Mouse (Mus musculus) ovary, postnatal 10 days (tissue): ENCODE data around the gene Pltp.
"Not testable (repeated sequence)": the region's sequence is repeated elsewhere in the genome, so short reads cannot be mapped to it uniquely, and the experiment has no call there.

Experiments used
- DNase-seq: peaks from one replicate; pipeline ENCODE4 v3.0.0; 2022; ENCODE audit warnings: low spot score

Pltp gene

DNA sequence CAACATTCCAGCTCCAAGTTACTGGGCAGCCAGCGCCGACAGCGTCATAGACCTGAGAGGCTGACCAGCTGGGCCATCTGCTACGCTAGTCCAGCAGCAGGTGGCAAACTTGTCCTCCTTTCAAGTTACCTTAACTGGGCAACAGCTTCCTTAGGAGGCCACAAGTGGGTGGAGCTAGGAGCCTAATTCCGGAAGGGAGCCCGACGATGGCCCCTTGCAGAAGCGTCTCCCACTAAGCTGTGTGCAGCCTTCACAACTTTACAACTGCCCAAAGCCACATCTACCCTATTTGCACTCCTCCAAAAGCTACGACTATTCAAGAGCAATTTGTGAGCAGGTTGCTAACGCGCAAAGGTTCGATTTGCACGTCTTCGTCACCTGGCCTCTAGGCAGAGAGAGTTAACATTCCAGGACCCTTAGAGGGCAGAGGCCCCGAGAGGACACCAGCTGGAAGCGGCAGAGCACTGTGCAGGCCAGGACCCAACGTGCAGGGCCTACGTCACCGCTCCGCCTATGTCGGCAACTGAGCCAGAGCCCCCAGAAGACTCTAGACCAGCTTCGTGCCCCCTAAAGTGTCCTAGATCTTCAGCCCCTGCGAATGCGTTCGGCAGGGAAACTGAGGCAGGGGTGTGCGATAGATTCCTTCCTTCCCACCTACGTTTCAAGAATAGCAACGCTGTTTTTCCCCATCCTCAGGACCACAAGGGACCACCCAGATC is 21.2 kb upstream of the Pltp start:
- no peak for DNase-seq

- DNase-seq, result not testable (repeated sequence)
Observed at GRCm38 (mm10) chr2:164877376-164878215, 20.1 kb upstream of the Pltp start.

DNA sequence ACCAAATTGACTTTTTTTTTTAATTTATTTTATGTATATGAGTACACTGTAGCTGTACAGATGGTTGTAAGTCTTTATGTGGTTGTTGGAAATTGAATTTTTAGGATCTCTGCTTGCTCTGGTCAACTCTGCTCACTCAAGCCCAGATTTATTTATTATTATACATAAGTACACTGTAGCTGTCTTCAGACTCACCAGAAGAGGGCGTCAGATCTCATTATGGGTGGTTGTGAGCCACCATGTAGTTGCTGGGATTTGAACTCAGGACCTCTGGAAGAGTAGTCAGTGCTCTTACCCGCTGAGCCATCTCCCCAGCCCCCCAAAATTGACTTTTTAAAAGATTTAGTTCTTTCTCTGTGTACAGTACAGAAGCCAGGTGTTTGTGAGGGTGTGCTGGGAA is 18.1 kb upstream of the Pltp start:
- DNase-seq, result not testable (repeated sequence)

DNA sequence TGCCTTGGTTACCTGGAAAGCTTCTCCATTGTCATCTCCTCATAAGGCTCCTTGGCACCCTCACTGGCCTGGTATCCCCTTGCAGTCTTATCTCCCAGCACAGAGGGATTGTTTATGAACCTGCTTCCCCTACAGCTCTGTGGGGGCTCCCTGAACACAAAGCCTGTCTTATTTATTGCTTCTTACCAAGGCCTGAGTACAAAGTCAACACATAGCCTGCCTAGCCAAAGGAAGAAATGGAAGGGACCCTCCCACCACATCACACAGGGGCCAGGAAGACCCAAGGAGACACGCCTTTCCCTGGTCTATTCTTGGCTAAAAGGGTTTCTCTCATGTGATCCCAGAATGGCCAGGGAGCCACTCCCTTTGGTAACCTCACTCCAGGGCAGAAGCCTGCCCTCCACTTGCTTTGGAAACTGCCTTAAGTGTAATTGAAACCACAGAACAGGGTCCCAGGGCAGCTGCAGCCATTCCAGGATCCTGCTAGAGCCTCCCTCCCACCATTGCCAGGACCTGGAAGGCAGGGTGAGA is 16.8 kb upstream of the Pltp start:
- no peak for DNase-seq

DNA sequence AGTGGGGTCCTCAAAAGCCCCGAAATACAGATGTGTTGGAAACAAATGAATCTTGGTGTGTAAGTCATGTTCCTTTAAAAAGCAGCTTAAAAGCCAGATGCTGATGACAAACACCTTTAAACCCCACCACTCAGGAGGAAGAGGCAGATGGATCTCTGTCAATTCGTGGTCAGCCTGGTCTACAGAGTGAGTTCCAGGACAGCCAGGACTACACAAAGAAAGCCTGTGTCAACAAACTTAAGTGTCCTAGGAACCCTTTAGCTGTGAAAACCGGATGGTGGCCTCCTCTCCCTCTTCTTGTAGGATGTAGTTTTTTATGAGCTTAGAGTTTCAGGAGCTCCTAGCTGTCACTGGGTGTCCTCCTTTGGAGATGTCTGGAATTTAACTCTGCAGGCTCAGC is 16.1 kb upstream of the Pltp start:
- DNase-seq, result no peak

GRCm38 (mm10) chr2:164871602-164872303 is 14.2 kb upstream of the Pltp start:
- no peak for DNase-seq

DNA sequence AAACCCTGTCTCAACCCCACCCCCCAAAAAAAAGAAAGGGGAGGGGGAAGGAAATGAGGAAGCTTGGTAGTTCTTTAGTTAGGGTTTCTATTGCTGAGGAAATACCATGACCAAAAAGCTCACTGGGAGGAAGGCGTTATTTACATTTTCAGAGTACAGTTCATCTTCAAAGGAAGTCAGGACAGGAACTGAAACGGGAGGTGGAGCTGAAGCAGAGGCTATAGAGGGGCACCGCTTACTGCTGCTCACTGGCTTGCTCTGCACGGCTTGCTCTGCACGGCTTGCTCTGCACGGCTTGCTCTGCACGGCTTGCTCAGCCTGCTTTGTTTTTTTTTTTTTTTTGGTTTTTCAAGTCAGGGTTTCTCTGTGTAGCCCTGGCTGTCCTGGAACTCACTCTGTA is 11.0 kb upstream of the Pltp start:
- DNase-seq, result no peak

DNA sequence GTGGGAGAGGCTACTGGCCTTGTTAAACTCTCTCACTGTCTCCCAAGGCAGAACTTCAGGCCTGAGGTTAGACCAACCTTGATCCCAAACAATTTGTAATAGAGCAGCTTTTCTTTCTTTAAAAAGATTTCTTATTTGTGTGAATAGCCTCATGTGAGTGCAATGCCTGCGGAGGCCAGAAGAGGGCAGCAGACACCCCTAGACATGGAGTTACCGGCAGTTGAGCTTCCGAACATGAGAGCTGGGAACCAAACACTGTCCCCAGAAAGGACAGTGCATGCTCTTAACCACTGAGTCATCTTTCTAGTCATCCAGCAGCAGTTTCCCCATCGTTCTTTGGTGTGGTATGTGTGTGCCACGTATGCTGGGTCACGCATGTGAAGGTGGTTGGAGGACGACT is 10.1 kb upstream of the Pltp start:
- no peak for DNase-seq

DNA sequence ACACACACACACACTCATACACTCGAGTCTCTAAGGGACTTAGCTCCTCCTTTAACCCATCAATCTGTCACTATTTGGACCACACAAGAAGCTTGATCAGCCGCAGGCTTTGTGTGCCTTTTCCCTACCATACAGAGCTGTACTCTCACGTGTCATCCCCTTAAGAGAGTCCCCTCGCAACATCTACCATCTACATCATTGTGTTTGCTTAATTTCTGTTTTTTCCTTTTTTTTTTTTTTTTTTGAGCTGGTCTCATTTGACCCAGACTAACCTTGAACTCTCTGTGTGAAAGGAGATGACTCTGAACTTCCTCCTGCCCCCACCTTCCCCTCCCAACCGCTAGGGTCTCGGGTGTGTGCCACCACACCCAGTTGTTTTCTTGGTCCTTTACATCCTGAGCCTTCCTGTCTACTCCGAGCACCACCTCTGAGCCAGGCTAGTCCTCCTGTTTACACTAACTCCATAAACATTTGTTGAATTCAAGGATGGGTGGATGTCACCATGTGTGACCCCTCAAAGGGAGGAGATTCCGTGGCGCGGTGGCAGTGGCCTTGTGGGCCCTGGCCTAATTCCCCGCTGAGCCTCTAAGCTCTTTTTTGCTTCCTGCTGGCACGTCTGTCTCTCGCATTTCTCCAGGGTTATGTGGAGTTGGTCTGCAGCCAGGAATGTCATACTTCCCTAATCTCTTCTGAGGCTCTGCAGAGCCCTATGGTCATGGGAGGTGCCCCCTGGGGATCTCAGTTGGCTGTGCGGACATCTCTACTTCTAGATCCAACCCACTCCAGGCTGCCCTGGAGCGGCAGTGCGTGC is 9.4 kb upstream of the Pltp start:
- DNase-seq, result no peak

GRCm38 (mm10) chr2:164864593-164864992 is 7.1 kb upstream of the Pltp start:
- DNase-seq, result no peak

GRCm38 (mm10) chr2:164863411-164863810 is 5.9 kb upstream of the Pltp start:
- not testable (repeated sequence) for DNase-seq

- no peak for DNase-seq
Observed at GRCm38 (mm10) chr2:164862179-164862861, 4.8 kb upstream of the Pltp start.

DNA sequence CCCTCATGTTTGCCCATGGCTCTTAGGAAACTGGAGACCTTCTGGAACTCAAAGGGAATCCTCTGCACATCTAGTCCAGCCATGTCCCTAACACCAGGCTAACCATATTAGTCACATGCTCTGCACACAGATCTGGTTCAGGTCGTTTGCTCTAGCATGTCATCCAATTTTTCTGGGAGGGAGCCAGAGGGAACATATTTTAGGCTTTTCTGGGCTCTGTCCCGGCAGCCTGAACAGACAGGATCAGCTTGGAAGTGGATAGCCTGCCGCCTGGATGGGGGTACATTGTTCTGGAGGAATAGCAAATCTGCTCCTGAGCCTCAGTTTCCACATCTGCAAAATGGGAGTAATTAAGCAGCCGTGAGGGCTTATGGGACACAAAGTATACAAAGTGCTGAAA is 3.6 kb upstream of the Pltp start:
- DNase-seq, result no peak

GRCm38 (mm10) chr2:164859640-164860432 is 2.3 kb upstream of the Pltp start:
- no peak for DNase-seq

DNA sequence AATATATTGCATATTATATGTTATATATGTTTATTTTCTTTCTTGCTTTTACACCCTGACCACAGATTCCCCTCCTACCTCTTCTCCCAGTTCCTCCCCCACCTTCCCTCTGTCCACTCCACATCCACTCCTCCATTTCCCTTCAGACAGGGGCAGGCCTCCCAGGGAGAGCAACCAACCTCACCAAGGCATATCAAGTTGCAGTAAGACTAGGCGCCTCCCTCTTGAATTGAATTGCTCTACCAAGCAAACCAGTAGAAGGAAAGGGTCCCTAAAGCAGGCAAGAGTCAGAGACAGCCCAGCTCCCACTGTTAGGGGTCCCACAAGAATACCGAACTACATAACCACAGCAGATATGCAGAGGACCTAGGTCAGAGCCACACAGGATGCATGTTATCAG is 1.6 kb upstream of the Pltp start:
- no peak for DNase-seq

DNA sequence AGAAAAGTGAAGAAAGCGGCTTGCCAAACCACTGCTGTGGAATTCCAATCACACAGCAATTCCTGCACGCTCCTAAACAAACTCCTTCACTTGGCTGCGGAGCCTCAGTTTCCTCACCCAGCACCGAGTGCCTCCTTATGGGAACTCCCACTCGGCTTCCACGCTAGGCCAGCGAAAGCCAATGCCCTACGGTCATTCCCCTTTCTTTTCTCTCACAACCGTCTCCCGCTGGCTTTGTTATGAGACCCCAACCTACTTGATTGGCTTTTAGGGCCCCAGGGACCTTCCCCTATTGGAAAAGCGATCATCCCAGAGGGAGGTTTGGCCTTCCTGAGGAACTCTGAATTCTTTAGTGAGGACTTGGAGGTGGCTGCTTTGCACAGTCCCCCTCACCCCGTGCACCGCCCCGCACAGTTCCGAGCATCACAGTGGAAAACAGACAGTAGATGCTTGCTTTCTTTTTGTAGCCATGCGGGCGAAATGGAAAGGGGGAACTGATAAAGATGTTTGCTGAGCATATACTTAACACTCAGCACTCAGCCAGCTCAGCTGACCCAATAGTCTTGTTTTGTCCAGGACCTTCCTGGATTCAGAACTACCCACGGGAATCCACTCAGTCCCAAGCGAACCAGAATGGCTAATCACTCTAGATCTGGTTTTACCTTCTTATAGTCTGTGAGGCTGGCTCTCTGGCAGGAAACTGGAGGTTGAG is 487 bp upstream of the Pltp start:
- no peak for DNase-seq

DNA sequence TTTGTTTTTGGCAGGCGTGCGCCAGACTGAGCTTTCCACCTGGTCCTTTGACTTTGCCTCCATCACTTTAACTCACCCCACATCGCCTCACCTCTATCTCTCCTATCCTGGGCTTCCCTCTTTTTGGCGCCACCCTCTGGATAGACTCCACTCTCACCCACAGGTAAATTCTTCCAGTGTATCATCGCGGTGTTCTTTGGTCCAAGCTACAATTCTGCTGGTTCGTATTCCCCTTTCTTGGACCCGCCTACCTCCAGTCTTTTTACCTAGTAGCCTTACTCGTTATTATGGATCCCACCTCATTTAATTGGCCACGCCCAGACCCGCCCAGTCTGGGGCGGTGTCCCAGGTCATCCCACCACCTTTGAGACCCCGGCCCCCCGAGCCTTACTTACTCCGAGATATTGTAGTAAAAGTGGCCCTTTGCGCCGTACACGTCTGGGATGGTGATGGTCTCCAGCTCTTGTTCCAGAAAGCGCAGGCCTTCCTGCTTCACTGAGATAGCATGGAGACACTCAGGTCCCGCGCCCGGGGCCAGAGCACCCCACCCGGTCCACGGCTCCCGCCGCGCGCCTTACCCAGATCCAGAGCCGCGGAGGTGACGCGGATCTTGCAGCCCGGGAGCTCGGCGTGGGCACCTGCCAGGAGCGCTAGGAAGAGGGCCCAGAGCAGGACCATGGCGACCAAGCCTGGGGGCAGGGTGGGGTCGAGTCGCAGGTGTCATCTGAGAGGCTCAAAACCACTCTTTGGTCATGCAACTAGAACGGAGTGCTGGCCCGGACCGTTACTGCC is 1.0 kb downstream of the Pltp start:
- no peak for DNase-seq

DNA sequence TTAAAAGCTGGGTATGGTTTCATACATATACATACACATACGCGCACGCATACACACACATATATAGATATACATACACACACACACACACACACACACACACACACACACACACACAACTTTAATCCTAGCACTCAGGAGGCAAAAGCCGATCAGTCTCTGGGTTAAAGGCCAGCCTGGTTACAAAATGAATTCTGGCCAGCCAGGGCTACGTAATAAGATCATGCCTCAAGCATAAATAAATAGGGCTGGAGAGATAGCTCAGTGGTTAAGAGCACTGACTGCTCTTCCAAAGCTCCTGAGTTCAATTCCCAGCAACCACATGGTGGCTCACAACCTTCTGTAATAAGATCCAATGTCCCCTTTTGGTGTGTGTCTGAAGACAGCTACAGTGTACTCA is 1.9 kb downstream of the Pltp start:
- not testable (repeated sequence) for DNase-seq

DNA sequence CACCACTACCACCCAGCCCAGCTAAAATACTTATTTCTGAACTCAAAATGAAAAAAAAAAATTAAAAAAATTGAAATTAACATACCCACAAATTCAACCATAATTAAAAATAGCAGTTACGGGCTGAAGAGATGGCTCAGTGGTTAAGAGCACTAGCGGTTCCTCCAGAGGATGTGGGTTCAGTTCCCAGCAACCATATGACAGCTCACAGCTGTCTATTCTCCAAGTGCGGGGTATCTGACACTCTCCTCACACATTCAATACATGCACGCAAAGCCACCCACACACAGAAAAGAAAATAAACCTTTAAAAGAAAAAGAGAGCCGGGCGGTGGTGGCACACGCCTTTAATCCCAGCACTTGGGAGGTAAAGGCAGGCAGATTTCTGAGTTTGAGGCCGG is 7.5 kb downstream of the Pltp start:
- DNase-seq, result no peak
